Mouse (Mus musculus) urinary bladder, postnatal 36 days (tissue): ENCODE results near the gene Lce1k.
"Not testable (repeated sequence)": the region's sequence is repeated elsewhere in the genome, so short reads cannot be mapped to it uniquely, and the experiment has no call there.

Source experiments
- DNase-seq, 2 experiments: peaks; one replicate each; pipeline ENCODE4 v3.0.0; 2022; ENCODE audit warnings: low spot score in 2 of 2, mixed read lengths in 1 of 2

Gene Lce1k

DNA sequence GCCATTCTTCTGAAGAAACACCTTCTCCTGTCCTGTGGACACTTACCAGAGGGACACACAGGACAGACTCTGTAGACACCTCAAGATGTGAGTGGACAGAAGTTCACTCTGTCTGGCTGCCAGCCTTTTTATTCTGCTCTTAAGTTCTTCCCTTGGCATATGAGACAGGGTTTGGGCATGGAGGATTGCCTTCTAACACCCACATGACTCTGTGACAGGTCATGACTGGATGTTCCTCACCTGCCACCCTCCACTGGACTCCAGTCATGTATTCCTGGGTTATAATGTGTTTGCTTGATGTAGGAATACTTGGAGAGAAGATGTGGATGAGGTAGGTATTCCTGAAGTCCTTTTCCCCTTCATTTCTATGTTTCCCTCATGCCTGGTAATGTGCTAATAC is at the start of gene Lce1k:
TSS of gene Lce1k (minus strand) at position 101 of the 400 bp plus-strand sequence.
- DNase-seq: no peak

DNA sequence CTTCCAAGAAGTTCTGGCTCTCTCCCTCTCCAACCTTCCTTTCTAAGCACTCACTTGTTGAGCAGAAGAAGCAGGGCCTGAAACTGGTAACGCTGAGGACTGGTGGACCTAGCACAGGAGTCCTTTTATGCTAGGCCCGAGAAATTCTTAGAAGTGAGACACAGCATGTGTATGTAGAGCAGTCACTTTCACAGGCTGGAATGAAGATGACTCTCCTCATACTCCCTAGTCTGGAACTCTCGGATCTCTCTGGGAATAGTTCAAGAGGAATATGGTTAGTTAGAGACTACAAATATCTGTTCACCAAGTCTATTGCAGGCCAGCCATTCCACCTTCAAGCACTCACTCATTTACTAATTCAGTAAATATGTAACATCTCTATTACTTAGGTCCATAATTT is 43.5 kb upstream of the Lce1k start, which contains the start of gene Lce1l:
TSS of gene Lce1l (minus strand) at position 101 of the 400 bp plus-strand sequence.
- DNase-seq: no peak

GRCm38 (mm10) chr3:92827108-92827507 is 19.4 kb upstream of the Lce1k start, which contains the start of gene Kprp:
TSS of gene Kprp (minus strand) at chr3:92827247.
- DNase-seq: no peak

DNA sequence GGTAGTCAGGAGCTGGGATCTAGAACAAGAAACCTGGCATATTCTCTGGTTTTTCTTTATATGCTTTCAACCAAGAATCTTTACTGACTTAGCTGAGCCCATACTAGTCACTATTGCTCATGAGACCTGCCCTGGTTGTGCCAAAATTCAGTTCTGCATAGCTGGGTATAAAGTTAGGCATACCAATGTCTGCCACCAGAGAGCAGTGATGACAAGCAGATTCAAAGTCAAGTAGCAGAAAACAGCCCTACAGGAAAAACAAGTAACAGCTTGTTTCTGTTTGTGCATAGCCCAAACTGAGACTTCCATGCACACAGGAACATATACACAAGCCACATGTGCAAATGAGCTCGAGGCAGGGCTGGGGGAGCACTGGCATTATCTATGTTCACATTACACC is 18.1 kb upstream of the Lce1k start:
- no peak for DNase-seq

GRCm38 (mm10) chr3:92816036-92816435 is 8.3 kb upstream of the Lce1k start:
- not testable (repeated sequence) for DNase-seq

GRCm38 (mm10) chr3:92815581-92815980 is 7.9 kb upstream of the Lce1k start:
- no peak for DNase-seq

DNA sequence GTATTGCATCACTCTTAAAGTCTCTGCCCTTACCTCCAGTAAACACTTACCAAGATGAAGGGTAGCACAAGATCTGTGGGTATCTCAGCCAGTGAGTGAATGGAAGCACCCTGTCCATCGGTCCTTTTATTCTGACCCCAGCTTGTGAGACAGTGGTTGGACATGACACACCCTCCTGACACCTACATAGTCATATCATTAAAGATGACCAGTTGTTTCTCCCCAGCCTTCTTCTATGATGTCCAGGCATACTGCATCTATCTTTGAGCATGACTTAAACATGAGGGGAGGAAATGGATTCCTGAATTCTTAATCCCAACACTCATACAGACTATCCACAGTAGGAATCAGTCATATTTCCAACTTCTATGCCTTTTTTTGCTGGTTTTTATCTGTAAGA is 17.3 kb downstream of the Lce1k start, which contains the start of gene Lce1j:
TSS of gene Lce1j (minus strand) at position 101 of the 400 bp plus-strand sequence.
- no peak for DNase-seq

- DNase-seq: no peak
Observed at GRCm38 (mm10) chr3:92778799-92779198, 28.9 kb downstream of the Lce1k start, which contains the start of gene Lce1i. TSS of gene Lce1i (minus strand) at chr3:92778899.

- no peak for DNase-seq
Observed at GRCm38 (mm10) chr3:92771573-92771972, 36.1 kb downstream of the Lce1k start.

GRCm38 (mm10) chr3:92764965-92765364 is 42.7 kb downstream of the Lce1k start, which contains the start of gene Lce1h:
TSS of gene Lce1h (minus strand) at chr3:92765065.
- no peak for DNase-seq
